Mouse (Mus musculus): Measurements from ENCODE around the gene Olfr453.

GRCm38 (mm10) chr6:42747846-42748245 is 8.7 kb downstream of the Olfr453 start:
- TF ChIP-seq TAL1 (IDR thresholded peaks at IDR 0.05; ENCODE audit: low read length) (no peak), GATA1 (IDR thresholded peaks at IDR 0.05; ENCODE audit: low read length) (no peak)
